Mouse (Mus musculus): Measurements from ENCODE around the gene Olfr1016. TPM values are rescaled to one million over a fixed set of nuclear protein-coding genes. Genes with fewer than 3 reads are reported as not detected.

Gene Olfr1016
- polyA plus RNA-seq, 1 experiment from 2014 or later, result not detected

DNA sequence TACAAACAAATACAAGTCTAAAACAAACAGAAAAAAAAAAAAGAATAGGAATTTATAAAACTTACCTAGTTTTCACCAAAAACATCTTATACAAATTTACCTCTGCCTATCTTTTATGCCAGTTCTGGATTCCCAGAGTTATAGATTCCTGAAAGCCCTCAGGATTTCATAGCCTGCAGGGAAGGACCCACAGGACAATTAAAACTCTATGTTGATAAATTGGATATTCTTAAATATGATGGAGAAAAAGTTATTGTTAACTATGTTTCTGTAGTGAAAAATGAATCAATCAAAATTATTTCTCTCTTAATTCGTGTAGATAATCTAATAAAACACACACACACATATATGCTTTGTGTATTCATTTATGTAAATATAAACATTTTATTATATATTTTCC lies 39.7 kb downstream of the Olfr1016 start, which contains the start of gene Olfr1012:
Gene Olfr1012, minus strand, starts transcription at position 101 of the 400 bp plus-strand sequence.
- no peaks in the 10 kb centered on the region for H3K27me3 ChIP-seq (ENCODE audit: control insufficient read depth, insufficient read depth, low read length)
- no peak within 1 kb of the TSS for H3K27ac ChIP-seq (ENCODE audit: low read depth, low read length)
- 48% methylated on average over 1 of the region's 1 CpGs for WGBS (ENCODE audit: insufficient replicate concordance)
- H3K9me3 ChIP-seq (replicated peaks; ENCODE audit: control insufficient read depth, low read length), result no peaks in the 10 kb centered on the region
- ATAC-seq (replicated peaks; ENCODE audit: insufficient number of reproducible peaks, low FRiP score, low TSS enrichment), result no peak
- no peaks in the 10 kb centered on the region for H3K4me1 ChIP-seq (ENCODE audit: control insufficient read depth, insufficient read depth, low read length)
- no peak within 1 kb of the TSS for H3K9ac ChIP-seq (ENCODE audit: low read depth, low read length)
- H3K4me2 ChIP-seq, result no peak within 1 kb of the TSS
- no peaks in the 10 kb centered on the region for H3K36me3 ChIP-seq (ENCODE audit: control insufficient read depth, insufficient read depth, low read length)
- no peak within 1 kb of the TSS for H3K4me3 ChIP-seq (ENCODE audit: low read depth, low read length)

DNA sequence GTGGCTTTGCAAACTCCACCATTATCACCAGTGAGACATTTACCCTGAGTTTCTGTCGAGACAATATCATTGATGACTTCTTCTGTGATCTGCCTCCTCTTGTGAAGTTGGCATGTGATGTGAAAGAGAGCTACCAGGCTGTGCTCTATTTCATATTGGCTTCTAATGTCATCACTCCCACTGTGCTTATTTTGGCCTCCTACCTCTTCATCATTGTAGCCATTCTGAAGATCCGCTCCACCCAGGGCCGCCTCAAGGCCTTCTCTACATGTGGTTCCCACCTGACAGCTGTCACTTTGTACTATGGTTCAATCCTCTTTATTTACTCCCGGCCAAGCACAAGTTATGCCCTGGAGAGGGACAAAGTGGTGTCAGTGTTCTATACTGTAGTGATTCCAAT lies 48.5 kb downstream of the Olfr1016 start:
- Histone ChIP-seq H3K36me3 (ENCODE audit: control insufficient read depth, insufficient read depth, low read length) (no peaks in the 10 kb centered on the region), H3K4me3 (ENCODE audit: low read depth, low read length) (no peak overlapping the region)
- WGBS (ENCODE audit: insufficient replicate concordance), result 70% methylated on average over 4 of the region's 4 CpGs

More for the DNA sequence above, 48.5 kb downstream of the Olfr1016 start:
- Histone ChIP-seq H3K9ac (ENCODE audit: low read depth, low read length) (no peak overlapping the region), H3K27ac (ENCODE audit: low read depth, low read length) (no peak overlapping the region), H3K9me3 (replicated peaks; ENCODE audit: control insufficient read depth, low read length) (no peaks in the 10 kb centered on the region), H3K27me3 (ENCODE audit: control insufficient read depth, insufficient read depth, low read length) (no peaks in the 10 kb centered on the region), H3K4me1 (ENCODE audit: control insufficient read depth, insufficient read depth, low read length) (no peaks in the 10 kb centered on the region), H3K4me2 (no peak overlapping the region)
- no peak for ATAC-seq (replicated peaks; ENCODE audit: insufficient number of reproducible peaks, low FRiP score, low TSS enrichment)

Other genes starting within 250 kb of the Olfr1016 start
- gene Olfr996, start 223.3 kb downstream of the Olfr1016 start, polyA plus RNA-seq (2014; fragmentation: Nextera tagmentation; extraction: Ambion mirVana), result not detected in 2 replicates
- gene Olfr998, start 213.6 kb downstream of the Olfr1016 start, polyA plus RNA-seq (2014; fragmentation: Nextera tagmentation; extraction: Ambion mirVana), result not detected in 2 replicates
- gene Olfr1000, start 190.6 kb downstream of the Olfr1016 start, polyA plus RNA-seq (2014; fragmentation: Nextera tagmentation; extraction: Ambion mirVana), result not detected in 2 replicates
- gene Olfr1002, start 151.8 kb downstream of the Olfr1016 start, polyA plus RNA-seq (2014; fragmentation: Nextera tagmentation; extraction: Ambion mirVana), result not detected in 2 replicates
- gene Olfr154, start 138.1 kb downstream of the Olfr1016 start, polyA plus RNA-seq (2014; fragmentation: Nextera tagmentation; extraction: Ambion mirVana), result not detected in 2 replicates
- gene Olfr1006, start 123.8 kb downstream of the Olfr1016 start, polyA plus RNA-seq (2014; fragmentation: Nextera tagmentation; extraction: Ambion mirVana), result not detected in 2 replicates
- gene Olfr1008, start 113.1 kb downstream of the Olfr1016 start, polyA plus RNA-seq (2014; fragmentation: Nextera tagmentation; extraction: Ambion mirVana), result not detected in 2 replicates
- gene Olfr1009, start 87.1 kb downstream of the Olfr1016 start, polyA plus RNA-seq (2014; fragmentation: Nextera tagmentation; extraction: Ambion mirVana), result not detected in 2 replicates
- not detected in 2 replicates for gene Olfr1012, start 39.8 kb downstream of the Olfr1016 start, polyA plus RNA-seq (2014; fragmentation: Nextera tagmentation; extraction: Ambion mirVana)
- not detected in 2 replicates for gene Olfr1013, start 35.4 kb downstream of the Olfr1016 start, polyA plus RNA-seq (2014; fragmentation: Nextera tagmentation; extraction: Ambion mirVana)
- gene Olfr1014, start 29.8 kb downstream of the Olfr1016 start, polyA plus RNA-seq (2014; fragmentation: Nextera tagmentation; extraction: Ambion mirVana), result not detected in 2 replicates
- gene Olfr1015, start 20.5 kb downstream of the Olfr1016 start, polyA plus RNA-seq (2014; fragmentation: Nextera tagmentation; extraction: Ambion mirVana), result not detected in 2 replicates
- not detected in 2 replicates for gene Olfr1018, start 15.9 kb upstream of the Olfr1016 start, polyA plus RNA-seq (2014; fragmentation: Nextera tagmentation; extraction: Ambion mirVana)
- not detected in 2 replicates for gene Olfr1019, start 42.9 kb upstream of the Olfr1016 start, polyA plus RNA-seq (2014; fragmentation: Nextera tagmentation; extraction: Ambion mirVana)
- gene Olfr1020, start 44.5 kb upstream of the Olfr1016 start, polyA plus RNA-seq (2014; fragmentation: Nextera tagmentation; extraction: Ambion mirVana), result not detected in 2 replicates
- not detected in 2 replicates for gene Olfr1022, start 66.0 kb upstream of the Olfr1016 start, polyA plus RNA-seq (2014; fragmentation: Nextera tagmentation; extraction: Ambion mirVana)
- gene Olfr1023, start 83.1 kb upstream of the Olfr1016 start, polyA plus RNA-seq (2014; fragmentation: Nextera tagmentation; extraction: Ambion mirVana), result not detected in 2 replicates
- gene Olfr1024, start 102.5 kb upstream of the Olfr1016 start, polyA plus RNA-seq (2014; fragmentation: Nextera tagmentation; extraction: Ambion mirVana), result not detected in 2 replicates
- not detected in 2 replicates for gene Olfr1025-ps1, start 112.6 kb upstream of the Olfr1016 start, polyA plus RNA-seq (2014; fragmentation: Nextera tagmentation; extraction: Ambion mirVana)
- gene Olfr1026, start 119.0 kb upstream of the Olfr1016 start, polyA plus RNA-seq (2014; fragmentation: Nextera tagmentation; extraction: Ambion mirVana), result not detected in 2 replicates
- gene Olfr1028, start 147.9 kb upstream of the Olfr1016 start, polyA plus RNA-seq (2014; fragmentation: Nextera tagmentation; extraction: Ambion mirVana), result not detected in 2 replicates
- gene Olfr1029, start 171.4 kb upstream of the Olfr1016 start, polyA plus RNA-seq (2014; fragmentation: Nextera tagmentation; extraction: Ambion mirVana), result not detected in 2 replicates
- not detected in 2 replicates for gene Olfr1030, start 176.7 kb upstream of the Olfr1016 start, polyA plus RNA-seq (2014; fragmentation: Nextera tagmentation; extraction: Ambion mirVana)
- not detected in 2 replicates for gene Olfr1031, start 187.8 kb upstream of the Olfr1016 start, polyA plus RNA-seq (2014; fragmentation: Nextera tagmentation; extraction: Ambion mirVana)
- not detected in 2 replicates for gene Olfr1032, start 203.0 kb upstream of the Olfr1016 start, polyA plus RNA-seq (2014; fragmentation: Nextera tagmentation; extraction: Ambion mirVana)
- gene Olfr1033, start 218.1 kb upstream of the Olfr1016 start, polyA plus RNA-seq (2014; fragmentation: Nextera tagmentation; extraction: Ambion mirVana), result 0.34 TPM in 1 of 2 replicates, not detected in the other
- not detected in 2 replicates for gene Olfr1034, start 243.3 kb upstream of the Olfr1016 start, polyA plus RNA-seq (2014; fragmentation: Nextera tagmentation; extraction: Ambion mirVana)